Mouse (Mus musculus) embryonic fibroblast, embryonic 13.5 days (primary cell): ENCODE data around the gene Barhl1.

Source experiments
- CTCF ChIP-seq: IDR thresholded peaks from 2 replicates; pipeline ENCODE4 v1.5.1; 2011; ENCODE audit warnings: mild to moderate bottlenecking, control low read depth, low read length, moderate library complexity, borderline replicate concordance; ENCODE audit not compliant: insufficient read depth
- POLR2A ChIP-seq: IDR thresholded peaks from 2 replicates; pipeline ENCODE4 v1.6.1; 2011; ENCODE audit warnings: low read depth, mild to moderate bottlenecking, control low read depth, low read length, moderate library complexity

- TF ChIP-seq CTCF (no peak), POLR2A (no peak)
Observed at GRCm38 (mm10) chr2:28914121-28914520, 2.3 kb downstream of the Barhl1 start.
